Mouse (Mus musculus) limb, embryonic 14.5 days (tissue): Measurements from ENCODE around the gene Ftsj3. TPM values are rescaled to one million over a fixed set of nuclear protein-coding genes. Genes with fewer than 3 reads are reported as not detected.
A peak's percentile ranks its signal among the peaks of the same experiment; 100 is the strongest.

Source experiments
- ATAC-seq: fragments of 200-750 bp; cut with Nextera tagmentation; 2 replicates; pipeline ENCODE4 v1.8.0; 2017; ENCODE audit warnings: low read depth, moderate number of reproducible peaks, moderate TSS enrichment; ENCODE audit not compliant: low FRiP score
- DNase-seq: peaks from one replicate; pipeline ENCODE4 v3.0.0-alpha.2; 2015; ENCODE audit warnings: low spot score
- H3K27ac ChIP-seq: fragments of 300-500 bp; sonication (generic); replicated peaks from 2 replicates; pipeline ENCODE4 v1.5.1; 2014; ENCODE audit warnings: low read depth, mild to moderate bottlenecking, low read length, moderate library complexity, mixed read lengths
- H3K27me3 ChIP-seq: fragments of 300-500 bp; sonication (generic); 2 replicates; pipeline ENCODE4 v1.6.1; 2014; ENCODE audit warnings: low read length, mixed read lengths; ENCODE audit not compliant: control insufficient read depth, insufficient read depth
- H3K36me3 ChIP-seq: fragments of 300-500 bp; sonication (generic); 2 replicates; pipeline ENCODE4 v1.6.1; 2014; ENCODE audit warnings: mild to moderate bottlenecking, low read length, moderate library complexity, mixed read lengths; ENCODE audit not compliant: control insufficient read depth, insufficient read depth
- H3K4me1 ChIP-seq: fragments of 300-500 bp; sonication (generic); 2 replicates; pipeline ENCODE4 v1.6.1; 2014; ENCODE audit warnings: antibody characterized with exemption, low read length, mixed read lengths; ENCODE audit not compliant: control insufficient read depth, insufficient read depth
- H3K4me2 ChIP-seq: fragments of 300-500 bp; sonication (generic); replicated peaks from 2 replicates; pipeline ENCODE4 v1.6.1; 2014; ENCODE audit warnings: low read depth, mild to moderate bottlenecking, low read length, moderate library complexity; ENCODE audit not compliant: severe bottlenecking
- H3K4me3 ChIP-seq: fragments of 300-500 bp; sonication (generic); replicated peaks from 2 replicates; pipeline ENCODE4 v1.5.1; 2014; ENCODE audit warnings: low read length
- H3K9ac ChIP-seq: fragments of 300-500 bp; sonication (generic); 2 replicates; pipeline ENCODE4 v1.6.1; 2014; ENCODE audit warnings: mild to moderate bottlenecking, low read depth, low read length, moderate library complexity; ENCODE audit not compliant: severe bottlenecking
- H3K9me3 ChIP-seq: fragments of 300-500 bp; sonication (generic); 2 replicates; pipeline ENCODE4 v1.6.1; 2016; ENCODE audit warnings: low read length; ENCODE audit not compliant: control insufficient read depth
- POLR2A ChIP-seq: fragments of 200-500 bp; IDR thresholded peaks from 2 replicates; pipeline ENCODE4 v1.8.0; 2012; ENCODE audit warnings: inconsistent platforms, mild to moderate bottlenecking, moderate library complexity, borderline replicate concordance; ENCODE audit not compliant: insufficient read depth, insufficient read length; ENCODE audit errors: extremely low read depth
- WGBS: fragments of 180-500 bp; shearing (Covaris S2); extraction: QIAGEN DNeasy Blood & Tissue Kit; methylation state at CpG from one replicate; pipeline ENCODE4 v1.1.7; 2014; 5-methylcytosine and 5-hydroxymethylcytosine counted together
- polyA plus RNA-seq, 2 experiments: library from polyadenylated mRNA; depleted of rRNA in 1 of 2; stranded (reverse) in 1 of 2; unstranded in 1 of 2; fragments of >200 nt; fragmentation: Nextera tagmentation in 1 of 2; extraction: Ambion mirVana in 1 of 2; gene quantifications; 2 replicates each; pipeline versions ENCODE4 v1.2.1 to v1.2.3; 2012 to 2014

Ftsj3 gene
- polyA plus RNA-seq, 2 experiments, result 43.8 to 54.6 TPM

DNA sequence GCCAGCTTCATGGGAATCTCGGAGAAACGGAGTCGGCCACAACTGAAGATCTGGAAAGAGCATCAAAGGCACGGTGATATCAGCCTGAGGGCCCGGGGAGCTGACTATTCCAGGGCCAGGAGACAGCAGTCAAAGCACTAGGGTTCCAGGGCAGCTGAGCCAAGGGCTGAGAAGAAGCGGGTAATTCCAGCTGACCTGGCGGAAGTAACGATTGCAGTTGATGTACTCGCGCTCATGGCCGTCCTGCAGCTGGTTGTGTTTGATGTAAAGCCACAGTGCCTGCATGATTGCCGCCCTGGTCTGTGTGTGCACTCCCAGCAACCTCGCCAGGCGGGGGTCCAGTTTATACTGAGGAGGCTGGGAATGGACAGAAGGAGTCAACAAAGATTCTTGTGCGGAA is 9.1 kb upstream of the Ftsj3 start:
- no peak for DNase-seq
- Histone ChIP-seq H3K4me2 (no peak overlapping the region), H3K27me3 (no peaks in the 10 kb centered on the region), H3K4me1 (peaks cover 32% of the 10 kb centered on the region), H3K9ac (no peak overlapping the region), H3K36me3 (peaks cover 69% of the 10 kb centered on the region), H3K9me3 (no peaks in the 10 kb centered on the region), H3K27ac (no peak overlapping the region), H3K4me3 (no peak overlapping the region)
- TF ChIP-seq POLR2A, result no peak
- WGBS, result 90% methylated on average over 15 of the region's 15 CpGs
- ATAC-seq, result no peak

DNA sequence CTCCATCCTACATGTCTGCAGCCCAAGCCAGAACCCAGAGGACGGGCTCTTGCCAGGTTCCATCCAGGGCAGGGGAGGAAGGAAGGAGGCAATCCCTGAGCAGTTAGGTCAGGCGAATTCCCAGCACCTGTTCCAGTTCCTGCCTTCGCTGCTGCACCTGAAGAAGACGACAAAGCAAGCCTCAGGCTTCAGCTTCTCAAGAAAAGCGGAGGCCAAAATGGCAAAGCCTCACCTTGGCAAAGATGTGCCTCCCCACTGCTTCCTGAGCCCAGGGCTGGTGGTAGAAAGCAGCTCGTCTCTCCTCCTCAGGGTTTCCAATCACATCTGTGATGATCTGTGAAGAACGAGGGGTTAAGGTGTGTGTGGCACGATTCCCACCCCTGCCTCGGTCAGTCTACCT is 8.1 kb upstream of the Ftsj3 start:
- peaks cover 75% of the 10 kb centered on the region for H3K36me3 ChIP-seq
- TF ChIP-seq POLR2A, result no peak
- H3K9ac ChIP-seq, result no peak overlapping the region
- H3K27me3 ChIP-seq, result no peaks in the 10 kb centered on the region
- peaks cover 24% of the 10 kb centered on the region for H3K4me1 ChIP-seq
- ATAC-seq (no peak), DNase-seq (no peak)
- H3K4me3 ChIP-seq, result no peak overlapping the region
- 81% methylated on average over 9 of the region's 9 CpGs for WGBS
- no peaks in the 10 kb centered on the region for H3K9me3 ChIP-seq
- no peak overlapping the region for H3K4me2 ChIP-seq
- H3K27ac ChIP-seq, result no peak overlapping the region

DNA sequence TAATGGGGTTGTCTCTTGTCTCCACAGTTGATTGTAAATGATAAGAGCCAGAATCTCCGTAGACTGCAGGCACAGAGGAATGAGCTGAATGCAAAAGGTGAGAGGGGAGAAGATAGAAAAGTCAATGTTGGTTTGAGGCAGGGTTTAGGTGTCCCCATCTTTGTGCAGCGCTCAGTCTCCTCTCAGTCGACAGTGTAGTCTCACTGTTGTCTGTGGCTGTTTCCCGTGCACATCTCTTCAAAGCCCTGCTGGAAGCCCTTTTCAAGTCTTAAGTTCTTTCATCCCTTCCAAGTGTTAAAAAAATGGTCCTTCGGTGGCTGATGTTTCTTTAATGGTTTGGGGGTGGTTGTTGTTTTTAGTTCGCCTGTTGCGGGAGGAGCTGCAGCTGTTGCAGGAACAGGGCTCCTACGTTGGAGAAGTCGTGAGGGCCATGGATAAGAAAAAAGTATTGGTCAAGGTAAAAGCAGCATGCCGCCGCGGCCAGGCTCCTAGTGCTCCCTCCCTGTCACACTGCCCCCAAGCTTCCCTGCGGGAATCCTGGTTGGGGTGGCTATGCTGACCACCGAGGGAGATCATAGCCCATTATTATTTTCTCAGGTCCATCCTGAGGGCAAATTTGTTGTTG is 5.1 kb upstream of the Ftsj3 start:
- H3K9me3 ChIP-seq, result no peaks in the 10 kb centered on the region
- no peaks in the 10 kb centered on the region for H3K27me3 ChIP-seq
- TF ChIP-seq POLR2A, result no peak
- peaks cover 75% of the 10 kb centered on the region for H3K36me3 ChIP-seq
- 81% methylated on average over 14 of the region's 14 CpGs for WGBS
- no peak for DNase-seq
- ATAC-seq, result no peak
- no peak overlapping the region for H3K27ac ChIP-seq
- no peak overlapping the region for H3K9ac ChIP-seq
- H3K4me2 ChIP-seq, result no peak overlapping the region
- H3K4me3 ChIP-seq, result no peak overlapping the region
- peaks cover 8% of the 10 kb centered on the region; the same call in 1 of the 2 replicates for H3K4me1 ChIP-seq

DNA sequence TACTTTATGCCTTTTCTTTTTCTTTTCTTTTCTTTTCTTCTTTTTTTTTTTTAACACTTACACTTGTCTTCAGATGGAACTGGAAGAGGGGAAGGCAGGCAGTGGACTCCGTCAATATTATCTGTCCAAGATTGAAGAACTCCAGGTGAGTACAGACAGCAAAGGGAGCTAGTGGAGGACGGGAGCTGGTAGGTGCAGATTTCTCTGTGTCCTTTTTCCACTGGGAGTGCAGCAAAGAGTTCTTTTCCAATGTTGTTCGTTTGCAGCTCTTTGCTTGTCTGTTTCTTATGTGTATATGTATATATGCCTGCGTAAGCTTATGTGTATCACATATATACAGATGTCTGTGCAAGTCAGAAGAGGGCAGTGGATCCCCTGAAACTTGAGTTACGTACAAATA is 896 bp upstream of the Ftsj3 start:
- H3K27me3 ChIP-seq, result no peaks in the 10 kb centered on the region
- H3K27ac ChIP-seq, result no peak overlapping the region
- DNase-seq, result no peak
- WGBS, result 70% methylated on average over 5 of the region's 5 CpGs
- peaks cover 56% of the 10 kb centered on the region for H3K36me3 ChIP-seq
- peak overlapping the region; percentile 80 for H3K9ac ChIP-seq
- H3K4me1 ChIP-seq, result peaks cover 16% of the 10 kb centered on the region
- peak overlapping the region; percentile 95 for H3K4me2 ChIP-seq
- no peak for TF ChIP-seq POLR2A
- H3K9me3 ChIP-seq, result no peaks in the 10 kb centered on the region
- peak overlapping the region; percentile 89 for H3K4me3 ChIP-seq
- ATAC-seq, result no peak

DNA sequence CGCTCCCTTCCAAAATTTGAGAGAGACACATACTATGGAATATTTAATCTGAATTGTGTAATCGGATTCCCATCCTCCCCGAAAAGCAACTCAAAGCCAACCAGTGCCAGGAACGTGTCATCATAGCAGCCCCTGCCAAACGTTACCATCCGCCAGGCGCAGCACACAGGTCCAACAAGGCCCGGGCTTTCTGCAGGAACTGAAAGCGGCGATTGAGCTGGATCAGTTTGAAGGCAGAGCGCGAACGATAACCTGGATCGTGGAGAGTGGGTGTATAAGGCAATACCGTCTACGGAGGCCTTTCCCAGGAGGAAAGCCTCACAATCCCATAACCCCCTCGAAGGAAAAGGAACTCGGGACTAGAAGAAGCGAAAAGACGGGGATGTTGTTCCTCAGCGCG is 705 bp downstream of the Ftsj3 start:
- 5% methylated on average over 22 of the region's 22 CpGs for WGBS
- H3K9me3 ChIP-seq, result no peaks in the 10 kb centered on the region
- H3K9ac ChIP-seq, result peak overlapping the region; percentile 80
- H3K27me3 ChIP-seq, result no peaks in the 10 kb centered on the region
- H3K4me3 ChIP-seq, result peak overlapping the region; percentile 89
- ATAC-seq, result no peak
- peaks cover 16% of the 10 kb centered on the region for H3K4me1 ChIP-seq
- H3K36me3 ChIP-seq, result peaks cover 58% of the 10 kb centered on the region
- DNase-seq, result no peak
- H3K27ac ChIP-seq, result peak overlapping the region; percentile 77; the same call in 1 of the 2 replicates
- peak overlapping the region; percentile 95 for H3K4me2 ChIP-seq
- no peak for TF ChIP-seq POLR2A
